Mouse (Mus musculus) ES-Bruce4 (cell line): ENCODE measurements at regions not wholly inside any gene's neighbourhood (a gene's known extent, or its start where the extent isn't known, plus 50 kb on each side); places are given as distances from the start of the nearest gene placed in this dataset.

ENCODE experiments used
- H3K27ac ChIP-seq: 2 replicates; pipeline ENCODE4 v1.5.1; 2012; ENCODE audit warnings: low read length, inconsistent platforms; ENCODE audit not compliant: insufficient read depth
- H3K27me3 ChIP-seq: 2 replicates; pipeline ENCODE4 v1.6.1; 2012; ENCODE audit warnings: mild to moderate bottlenecking, low read length, inconsistent platforms; ENCODE audit not compliant: control insufficient read depth, poor library complexity, insufficient read depth, severe bottlenecking
- H3K36me3 ChIP-seq: 2 replicates; pipeline ENCODE4 v1.6.1; 2012; ENCODE audit warnings: inconsistent platforms, mild to moderate bottlenecking, low read length, moderate library complexity; ENCODE audit not compliant: control insufficient read depth, poor library complexity, insufficient read depth, severe bottlenecking
- H3K4me1 ChIP-seq: one replicate; pipeline ENCODE4 v1.8.1; 2011; ENCODE audit warnings: low read length; ENCODE audit not compliant: control insufficient read depth, insufficient read depth
- H3K4me3 ChIP-seq: 2 replicates; pipeline ENCODE4 v1.5.1; 2011; ENCODE audit warnings: low read depth, mild to moderate bottlenecking, low read length
- H3K9ac ChIP-seq: 2 replicates; pipeline ENCODE4 v1.6.1; 2012; ENCODE audit warnings: low read depth, mild to moderate bottlenecking, inconsistent platforms; ENCODE audit not compliant: poor library complexity, severe bottlenecking
- H3K9me3 ChIP-seq: replicated peaks from 2 replicates; pipeline ENCODE4 v1.6.1; 2012; ENCODE audit warnings: mild to moderate bottlenecking, low read length, inconsistent platforms; ENCODE audit not compliant: control insufficient read depth, poor library complexity, insufficient read depth, severe bottlenecking
- CTCF ChIP-seq: IDR thresholded peaks from one replicate; pipeline ENCODE4 v1.8.1; 2011; ENCODE audit warnings: low read depth, low read length
- EP300 ChIP-seq: IDR thresholded peaks from 2 replicates; pipeline ENCODE4 v1.6.1; 2011; ENCODE audit warnings: low read depth, low read length; ENCODE audit not compliant: insufficient read depth
- POLR2A ChIP-seq: IDR thresholded peaks from one replicate; pipeline ENCODE4 v1.8.1; 2011; ENCODE audit warnings: low read length; ENCODE audit not compliant: insufficient read depth

DNA sequence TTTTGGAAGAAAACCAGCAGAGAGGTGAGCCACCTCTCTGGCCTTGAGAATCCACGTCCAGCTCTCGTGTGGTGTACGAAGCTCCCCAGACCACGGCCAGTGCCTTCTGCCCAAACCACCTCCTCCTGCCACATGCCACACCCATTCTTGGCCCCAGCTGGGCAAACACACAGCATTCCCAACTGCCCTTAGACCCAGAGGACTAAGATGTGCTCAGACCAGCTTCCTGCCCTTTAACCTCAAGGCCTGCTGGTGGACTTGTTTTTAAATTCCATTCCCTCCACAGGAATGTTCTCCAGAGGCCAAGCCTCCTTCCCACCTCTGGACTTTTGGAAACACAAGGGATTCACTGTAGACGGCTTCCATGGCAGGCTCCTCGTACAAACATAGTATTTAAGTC, 82.5 kb upstream of the Tle3 start:
- no peak overlapping the region for H3K9ac ChIP-seq
- H3K9me3 ChIP-seq: no peaks in the 10 kb centered on the region
- H3K27me3 ChIP-seq: no peaks in the 10 kb centered on the region
- TF ChIP-seq CTCF (no peak), POLR2A (no peak), EP300 (no peak)
- no peak overlapping the region for H3K27ac ChIP-seq
- H3K4me1 ChIP-seq: peaks cover 17% of the 10 kb centered on the region
- H3K36me3 ChIP-seq: no peaks in the 10 kb centered on the region
- H3K4me3 ChIP-seq: no peak overlapping the region

- TF ChIP-seq EP300: peak; percentile 32; the same call in 1 of the 2 replicates
- TF ChIP-seq CTCF: no peak
- Histone ChIP-seq H3K4me1 (peaks cover 18% of the 10 kb centered on the region), H3K36me3 (no peaks in the 10 kb centered on the region), H3K4me3 (no peak overlapping the region), H3K27me3 (no peaks in the 10 kb centered on the region), H3K9ac (no peak overlapping the region), H3K27ac (no peak overlapping the region), H3K9me3 (no peaks in the 10 kb centered on the region)
These were observed 80.5 kb upstream of the Tle3 start for GRCm38 (mm10) chr9:61291646-61292045.

- Histone ChIP-seq H3K4me1 (peaks cover 19% of the 10 kb centered on the region), H3K9me3 (no peaks in the 10 kb centered on the region), H3K27ac (peak overlapping the region; percentile 26), H3K9ac (no peak overlapping the region), H3K27me3 (no peaks in the 10 kb centered on the region), H3K36me3 (no peaks in the 10 kb centered on the region), H3K4me3 (no peak overlapping the region)
- TF ChIP-seq POLR2A (no peak), CTCF (no peak), EP300 (no peak)
These were observed 79.7 kb upstream of the Tle3 start for GRCm38 (mm10) chr9:61292501-61292900.

GRCm38 (mm10) chr9:61293223-61293985, 78.8 kb upstream of the Tle3 start:
- no peak for TF ChIP-seq CTCF
- TF ChIP-seq POLR2A: no peak
- TF ChIP-seq EP300: peak; percentile 96
- peaks cover 19% of the 10 kb centered on the region for H3K4me1 ChIP-seq
- H3K36me3 ChIP-seq: no peaks in the 10 kb centered on the region
- peak overlapping the region; percentile 57 for H3K27ac ChIP-seq
- H3K9ac ChIP-seq: no peak overlapping the region
- H3K4me3 ChIP-seq: no peak overlapping the region
- no peaks in the 10 kb centered on the region for H3K27me3 ChIP-seq
- H3K9me3 ChIP-seq: no peaks in the 10 kb centered on the region

GRCm38 (mm10) chr9:61295001-61295400, 77.2 kb upstream of the Tle3 start:
- Histone ChIP-seq H3K27me3 (no peaks in the 10 kb centered on the region), H3K4me1 (peaks cover 18% of the 10 kb centered on the region)
- TF ChIP-seq EP300 (no peak), CTCF (no peak), POLR2A (no peak)

GRCm38 (mm10) chr9:61296311-61296947, 75.7 kb upstream of the Tle3 start:
- Histone ChIP-seq H3K36me3 (no peaks in the 10 kb centered on the region), H3K9me3 (no peaks in the 10 kb centered on the region), H3K27ac (no peak overlapping the region), H3K4me3 (no peak overlapping the region), H3K9ac (no peak overlapping the region), H3K27me3 (no peaks in the 10 kb centered on the region), H3K4me1 (peaks cover 26% of the 10 kb centered on the region)
- TF ChIP-seq EP300 (no peak), POLR2A (no peak), CTCF (no peak)

More at GRCm38 (mm10) chr9:61295001-61295400, 77.2 kb upstream of the Tle3 start:
- no peaks in the 10 kb centered on the region for H3K9me3 ChIP-seq
- H3K4me3 ChIP-seq: no peak overlapping the region
- no peaks in the 10 kb centered on the region for H3K36me3 ChIP-seq
- H3K27ac ChIP-seq: no peak overlapping the region
- H3K9ac ChIP-seq: no peak overlapping the region
